Mouse (Mus musculus) testis, adult 2 months (tissue): ENCODE measurements around the gene Hadhb.

ENCODE experiments used
- CTCF ChIP-seq: fragments of 200-500 bp; IDR thresholded peaks from 2 replicates; pipeline ENCODE4 v1.5.1; 2012; ENCODE audit warnings: low read depth, mild to moderate bottlenecking, inconsistent platforms, low read length, moderate library complexity; ENCODE audit not compliant: control insufficient read depth, insufficient read depth, insufficient replicate concordance
- POLR2A ChIP-seq: fragments of 200-500 bp; IDR thresholded peaks from 2 replicates; pipeline ENCODE4 v1.6.1; 2012; ENCODE audit warnings: low read depth, mild to moderate bottlenecking, inconsistent platforms, low read length, moderate library complexity; ENCODE audit not compliant: control insufficient read depth

- TF ChIP-seq CTCF (no peak), POLR2A (no peak)
These were observed 10.3 kb downstream of the Hadhb start for GRCm38 (mm10) chr5:30165234-30165946.
